Mouse (Mus musculus): ENCODE measurements around the gene Mpp2.

- TF ChIP-seq CTCF (IDR thresholded peaks at IDR 0.05) (no peak), EP300 (IDR thresholded peaks at IDR 0.05) (no peak)
These were observed 25.2 kb downstream of the Mpp2 start for GRCm38 (mm10) chr11:102063076-102063475.

Measured in lung, postnatal 0 days (tissue).